Mouse (Mus musculus): ENCODE data around the gene Col4a3.

DNA sequence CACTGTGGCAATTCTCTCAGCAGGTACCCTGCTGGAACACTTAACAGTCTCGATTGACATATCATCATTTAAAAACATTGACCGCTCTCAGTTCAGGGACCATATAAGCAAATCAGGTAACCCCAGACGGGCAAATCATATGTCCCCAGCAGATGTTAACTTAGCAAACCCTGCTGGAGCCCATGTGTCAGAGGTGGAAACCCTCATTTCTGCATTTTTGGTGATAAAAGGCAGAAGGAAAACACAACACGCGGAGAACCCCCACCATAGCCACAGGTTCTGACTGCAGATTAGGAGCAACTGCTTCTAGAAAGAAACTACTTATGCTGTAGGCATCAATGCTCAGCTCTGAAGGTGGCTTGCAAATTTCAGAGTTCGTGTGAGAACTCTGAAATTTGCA is 38.2 kb downstream of the Col4a3 start:
- no peak for TF ChIP-seq CTCF (IDR thresholded peaks at IDR 0.05)
- TF ChIP-seq POLR2A (IDR thresholded peaks at IDR 0.05; ENCODE audit: insufficient read depth, low read depth, low read length), result no peak
